Mouse (Mus musculus) monocyte, adult 5-6 weeks (primary cell): ENCODE data around the gene Aff4. TPM values are rescaled to one million over a fixed set of nuclear protein-coding genes. Genes with fewer than 3 reads are reported as not detected.
A peak's percentile ranks its signal among the peaks of the same experiment; 100 is the strongest.
"Not testable (repeated sequence)": the region's sequence is repeated elsewhere in the genome, so short reads cannot be mapped to it uniquely, and the experiment has no call there.

Experiments
- ATAC-seq: fragments of 153-309, 156-312 bp; replicated peaks from 2 replicates; pipeline ENCODE4 v1.8.0; 2017; ENCODE audit warnings: mild to moderate bottlenecking; ENCODE audit not compliant: low TSS enrichment, insufficient number of reproducible peaks, severe bottlenecking, poor library complexity, low FRiP score
- total RNA-seq: library from RNA; stranded (forward); fragments of 200-1000, 200-491, 200-594 nt; gene quantifications from 3 replicates; pipeline ENCODE4 v1.2.3, GENCODE M21; 2017

The Aff4 gene
- total RNA-seq: 73.5 to 126 TPM (median 78.0 TPM) in 3 replicates

DNA sequence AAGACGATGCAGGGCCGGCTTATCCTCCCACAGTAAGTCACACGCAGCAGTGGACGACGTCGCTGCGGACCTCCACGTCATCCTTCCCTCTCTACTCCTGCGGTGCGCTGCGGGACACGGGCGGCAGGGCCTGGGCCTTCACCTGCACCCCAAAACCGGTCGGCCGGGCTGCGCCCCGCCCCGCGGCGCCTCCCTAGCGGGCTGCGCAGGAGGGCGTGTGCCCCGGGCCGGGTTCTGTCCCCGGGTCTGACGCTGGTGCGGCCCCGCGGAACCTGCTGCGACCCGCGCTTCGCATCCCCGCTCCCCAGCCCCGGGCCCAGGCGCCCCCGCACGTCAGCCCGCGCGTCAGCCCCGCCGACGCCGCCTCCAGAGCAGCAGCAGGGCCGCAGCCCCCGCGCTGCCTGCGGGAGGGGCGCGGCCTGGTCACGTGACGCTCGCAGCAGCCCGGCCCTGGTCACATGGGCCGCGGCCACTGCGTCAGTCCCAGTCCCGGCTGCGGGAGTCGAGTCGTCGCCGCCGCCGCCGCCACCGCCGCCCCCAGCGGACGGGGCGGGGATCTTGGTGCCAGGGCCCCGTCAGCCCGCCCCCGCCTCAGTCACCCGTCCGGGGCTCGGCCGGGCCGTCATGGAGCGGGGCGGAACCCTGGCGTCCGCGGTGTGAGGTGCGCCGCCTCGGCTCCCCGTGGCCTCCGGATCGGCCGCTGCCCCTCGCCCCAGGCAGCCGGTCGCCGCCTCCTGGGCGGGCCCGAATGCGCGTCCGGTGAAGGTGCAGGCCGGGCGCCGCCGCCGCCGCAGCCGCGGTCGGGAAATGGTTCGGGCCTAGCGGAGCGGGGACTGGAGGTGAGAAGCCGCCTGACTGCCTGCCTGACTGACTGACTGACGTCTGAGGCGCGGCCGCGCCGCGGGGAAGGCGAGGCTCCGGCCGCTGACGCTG, at the start of gene Aff4:
TSS of gene Aff4 (plus strand) at position 543 of the 933 bp plus-strand sequence.
- peak; percentile 69 for ATAC-seq

DNA sequence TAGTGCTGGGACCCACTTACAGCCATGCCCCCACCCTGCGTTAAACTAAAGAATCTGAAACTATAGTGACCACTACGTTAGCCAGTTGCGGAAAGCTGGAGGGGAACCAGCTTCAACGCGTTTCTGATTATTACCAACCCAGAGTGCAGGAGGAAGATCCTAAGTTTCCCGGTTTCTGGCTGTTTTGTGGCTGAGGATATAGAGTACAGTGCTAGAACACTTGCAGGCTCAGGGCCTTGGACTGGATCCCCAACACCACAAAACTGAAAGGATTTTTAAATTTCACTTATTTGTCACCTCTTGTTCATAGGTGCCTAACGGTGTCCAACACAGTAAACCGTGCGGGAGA, 49.5 kb upstream of the Aff4 start:
- ATAC-seq: no peak

DNA sequence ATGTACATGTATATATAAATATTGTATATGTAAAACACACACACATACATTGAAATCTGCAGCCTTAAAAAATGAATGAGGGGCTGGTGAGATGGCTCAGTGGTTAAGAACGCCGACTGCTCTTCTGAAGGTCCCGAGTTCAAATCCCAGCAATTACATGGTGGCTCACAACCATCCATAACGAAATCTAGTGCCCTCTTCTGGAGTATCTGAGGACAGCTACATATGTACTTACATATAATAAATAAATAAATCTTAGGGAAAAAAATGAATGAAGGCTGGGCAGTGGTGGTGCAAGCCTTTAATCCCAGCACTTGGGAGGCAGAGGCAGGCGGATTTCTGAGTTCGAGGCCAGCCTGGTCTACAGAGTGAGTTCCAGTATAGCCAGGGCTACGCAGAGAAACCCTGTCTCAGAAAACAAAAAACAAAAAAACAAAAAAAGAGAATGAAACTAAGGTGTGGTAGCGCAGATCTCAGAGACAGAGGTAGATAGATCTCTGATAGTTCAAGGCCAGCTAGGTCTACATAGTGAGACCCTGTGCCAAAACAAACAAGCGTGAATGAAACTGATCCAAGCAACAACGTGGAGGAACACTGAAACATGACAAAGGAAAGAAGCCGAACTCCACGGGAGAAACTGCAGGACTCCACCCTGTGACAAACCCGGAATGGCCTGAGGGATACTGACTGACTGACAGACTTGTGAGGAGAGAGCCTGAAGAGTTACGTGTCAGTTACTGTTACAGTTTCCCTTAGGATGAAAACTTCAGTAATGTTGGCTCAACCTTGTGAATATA, 46.4 kb upstream of the Aff4 start:
- no peak for ATAC-seq

DNA sequence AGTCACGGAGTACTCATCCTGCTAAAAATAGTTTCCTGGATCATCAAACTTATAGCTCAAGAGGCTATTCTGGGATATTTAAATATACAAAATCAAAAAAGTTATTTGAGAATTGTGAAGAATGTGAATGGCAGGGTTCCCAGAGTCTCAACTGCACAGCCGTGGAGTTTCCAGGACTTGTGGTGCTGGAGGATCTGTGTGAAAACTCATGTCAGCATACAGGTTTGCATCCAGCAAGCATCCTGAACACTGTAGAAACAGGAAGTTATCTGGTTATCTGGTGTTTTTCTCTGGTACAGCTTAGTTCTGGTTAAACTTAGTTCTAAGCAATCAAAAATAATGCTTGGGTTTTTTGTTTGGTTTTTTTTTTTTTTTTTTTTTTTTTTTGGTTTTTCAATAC, 43.7 kb upstream of the Aff4 start:
- ATAC-seq: no peak

DNA sequence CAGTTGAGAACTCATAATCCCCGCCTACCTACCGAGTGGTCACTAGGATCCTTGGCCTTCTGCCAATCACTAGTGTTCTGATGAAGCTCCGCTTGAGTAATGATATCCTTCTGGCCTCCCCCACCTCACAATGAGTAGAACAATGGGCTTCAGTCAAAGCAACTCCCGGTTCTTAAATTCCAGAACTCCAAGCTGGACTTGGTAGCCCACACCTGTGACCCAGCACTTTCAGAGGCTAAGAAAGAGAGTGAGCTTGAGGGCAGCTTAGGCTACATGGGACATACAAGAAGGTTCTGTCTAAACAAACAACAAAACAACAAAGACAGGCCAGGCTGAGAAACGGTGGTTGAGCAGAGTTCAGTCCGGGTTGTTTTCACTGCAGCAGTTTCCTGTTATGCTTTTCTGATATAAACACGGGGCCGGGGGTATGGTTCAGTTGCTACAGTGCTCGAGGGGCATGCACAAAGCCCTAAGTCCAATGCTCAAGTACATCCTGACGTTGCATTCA, 43.0 kb upstream of the Aff4 start:
- ATAC-seq: no peak

DNA sequence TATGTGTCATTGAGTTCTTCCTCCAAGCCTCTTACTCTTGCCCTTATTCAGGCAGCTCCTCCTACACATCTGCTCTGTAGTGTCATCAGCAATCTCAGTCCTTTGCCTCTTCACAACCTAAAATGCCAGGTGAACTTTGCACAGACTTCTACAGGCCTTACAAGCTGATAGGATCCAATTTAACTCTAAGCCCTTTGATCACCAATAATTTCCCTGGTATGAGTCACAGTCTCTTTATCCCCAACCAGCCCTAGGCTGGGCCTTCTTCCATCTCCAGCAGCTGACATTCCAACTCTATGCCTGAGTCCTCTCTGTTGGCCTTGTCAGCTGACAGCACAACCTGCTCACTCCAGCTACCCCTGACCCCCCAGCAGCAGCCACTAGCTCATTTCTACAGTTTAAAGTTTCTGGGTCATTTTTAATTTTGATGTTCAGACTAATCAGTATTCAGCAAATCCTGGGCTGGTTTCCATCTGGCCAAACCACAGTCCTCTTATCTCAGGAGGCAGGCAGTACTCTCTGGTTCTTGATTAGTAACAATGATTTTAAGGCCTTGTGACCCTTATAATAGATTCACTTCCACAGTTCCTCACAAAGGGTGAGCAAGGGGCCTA, 42.3 kb upstream of the Aff4 start:
- ATAC-seq: no peak

DNA sequence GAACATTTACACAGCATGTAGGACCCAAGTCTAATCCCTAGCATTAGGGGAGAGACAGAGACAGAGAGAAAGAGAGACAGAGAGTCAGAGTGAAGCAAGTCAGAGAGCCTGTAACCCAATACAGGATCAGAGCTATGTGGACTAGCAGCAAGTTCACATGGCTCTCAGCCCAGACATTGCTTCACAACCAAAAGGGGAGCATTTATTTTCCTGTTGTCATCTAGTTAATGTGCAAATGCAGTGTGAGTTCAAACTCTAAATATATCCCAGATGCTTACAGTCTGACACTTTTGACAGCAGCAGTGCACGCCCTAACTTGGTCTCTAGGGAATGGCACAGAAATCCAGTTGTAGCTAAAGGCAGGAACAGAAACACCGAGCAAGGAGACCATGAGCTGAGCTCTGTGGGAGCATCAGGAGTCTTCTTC, 41.7 kb upstream of the Aff4 start:
- no peak for ATAC-seq

DNA sequence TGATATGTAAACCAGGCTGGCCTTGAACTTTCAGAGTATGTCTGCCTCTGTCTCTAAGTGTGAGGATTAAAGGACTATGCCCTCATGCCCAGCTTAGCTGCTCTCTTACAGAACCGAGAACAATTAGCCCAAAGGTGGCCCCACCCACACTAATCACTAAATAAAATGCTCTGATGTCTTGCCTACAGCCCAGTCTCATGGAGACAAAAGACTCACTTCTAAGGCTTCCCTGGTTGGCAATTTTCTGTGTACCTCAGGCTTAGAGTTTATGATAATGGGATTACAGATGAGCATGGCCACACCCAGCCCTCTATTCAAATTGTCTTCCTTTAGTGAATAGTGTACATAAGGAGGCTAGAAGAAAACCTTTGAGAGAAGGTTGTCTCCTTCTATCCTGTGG, 39.2 kb upstream of the Aff4 start:
- ATAC-seq: no peak

DNA sequence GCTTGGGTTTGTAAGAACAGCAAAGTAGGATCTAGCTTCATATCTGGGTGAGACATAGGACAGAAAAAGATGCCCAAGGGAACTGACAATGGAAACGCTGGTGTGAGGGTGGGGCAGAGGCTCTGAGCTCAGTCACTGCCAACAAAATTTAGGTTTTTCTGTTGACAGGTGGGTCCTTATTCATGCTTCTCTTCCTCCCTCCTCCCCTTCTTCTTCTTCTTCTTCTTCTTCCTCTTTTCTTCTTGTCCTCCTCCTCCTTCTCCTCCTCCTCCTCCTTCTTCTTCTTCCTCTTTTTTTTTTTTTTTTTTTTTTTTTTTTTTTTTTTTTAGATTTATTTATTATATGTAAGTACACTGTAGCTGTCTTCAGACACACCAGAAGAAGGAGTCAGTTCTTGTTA, 37.8 kb upstream of the Aff4 start:
- not testable (repeated sequence) for ATAC-seq

DNA sequence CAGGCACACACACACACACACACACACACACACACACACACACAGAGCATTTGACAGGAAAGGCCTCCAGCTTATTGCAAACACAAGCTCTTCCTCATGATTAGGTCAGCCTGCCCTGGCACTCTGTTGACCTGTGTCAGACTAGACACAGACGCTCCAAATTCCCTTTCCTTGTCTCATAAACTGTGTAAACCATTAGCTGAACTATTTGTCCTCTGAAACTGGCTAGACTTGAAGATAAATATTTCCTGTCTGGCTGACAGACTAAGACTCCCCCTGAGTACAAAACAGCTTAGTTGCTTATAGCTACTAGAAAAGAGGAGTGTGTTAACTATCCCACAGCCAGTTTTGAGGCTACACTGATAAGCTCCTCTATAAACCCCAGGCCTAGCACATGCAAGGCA, 35.9 kb upstream of the Aff4 start:
- no peak for ATAC-seq

DNA sequence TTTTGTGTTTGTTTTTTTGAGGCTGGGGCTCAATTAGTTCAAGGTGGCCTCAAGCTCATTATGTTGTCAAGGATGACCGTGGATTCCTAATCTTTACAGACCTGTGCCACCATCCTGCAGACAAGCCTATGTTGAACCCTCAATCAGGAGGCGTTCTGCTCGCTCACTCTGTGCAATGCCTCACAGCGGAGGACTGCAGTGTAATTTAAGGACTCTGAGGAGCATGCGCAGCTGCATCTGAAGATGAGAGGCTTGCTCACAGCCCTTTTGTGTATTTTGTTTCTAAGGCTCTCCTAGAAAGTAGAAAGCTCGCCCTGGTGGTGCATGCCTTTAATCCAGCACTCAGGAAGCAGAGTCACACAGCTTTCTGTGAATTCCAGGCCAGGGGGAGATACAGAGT, 33.6 kb upstream of the Aff4 start:
- ATAC-seq: no peak

DNA sequence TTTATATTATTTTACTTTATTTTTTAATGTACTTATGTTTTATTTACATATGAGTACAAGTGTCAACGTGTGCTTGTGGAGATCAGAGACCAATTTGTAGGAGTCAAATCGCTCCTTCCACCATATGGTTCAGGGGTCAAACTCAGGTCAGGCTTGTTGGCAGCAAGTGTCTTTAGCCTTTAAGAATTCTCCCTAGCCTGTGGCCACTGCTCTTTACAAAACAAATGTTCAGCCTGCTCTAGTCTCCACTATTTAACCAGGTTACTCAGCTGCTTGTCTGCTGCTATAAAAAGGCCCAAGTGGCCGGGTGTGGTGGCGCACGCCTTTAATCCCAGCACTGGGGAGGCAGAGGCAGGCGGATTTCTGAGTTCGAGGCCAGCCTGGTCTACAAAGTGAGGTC, 32.6 kb upstream of the Aff4 start:
- no peak for ATAC-seq

DNA sequence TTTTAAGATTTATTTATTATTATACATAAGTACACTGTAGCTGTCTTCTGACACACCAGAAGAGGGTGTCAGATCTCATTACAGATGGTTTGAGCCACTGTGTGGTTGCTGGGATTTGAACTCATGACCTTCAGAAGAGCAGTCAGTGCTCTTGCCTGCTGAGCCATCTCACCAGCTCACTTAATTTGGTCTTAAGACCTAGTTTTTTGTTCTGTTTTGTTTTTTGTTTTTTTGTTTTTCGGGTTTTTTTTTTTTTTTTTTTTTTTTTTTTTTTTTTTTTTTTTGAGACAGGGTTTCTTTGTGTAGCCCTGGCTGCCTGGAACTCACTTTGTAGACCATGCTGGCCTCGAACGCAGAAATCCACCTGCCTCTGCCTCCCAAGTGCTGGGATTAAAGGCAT, 32.1 kb upstream of the Aff4 start:
- ATAC-seq: not testable (repeated sequence)

DNA sequence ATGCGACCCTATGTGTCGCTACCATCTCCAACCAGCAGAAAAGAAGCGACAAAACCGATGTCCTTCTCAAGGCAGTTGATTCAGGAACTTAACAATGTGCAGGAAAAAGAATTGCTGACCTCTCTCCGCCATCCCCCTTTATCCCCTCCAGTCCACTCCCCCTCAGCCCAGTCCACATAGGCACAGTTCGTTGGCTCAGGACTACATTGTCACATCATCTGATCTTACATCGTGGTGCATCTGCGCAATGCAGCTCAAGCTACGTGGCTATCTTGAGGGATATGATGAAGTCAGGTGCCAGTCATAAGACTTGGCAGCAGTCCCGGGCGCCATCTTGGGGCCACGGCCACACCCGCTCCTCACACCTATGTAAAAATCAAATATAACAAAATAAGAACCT, 30.8 kb upstream of the Aff4 start:
- ATAC-seq: not testable (repeated sequence)

DNA sequence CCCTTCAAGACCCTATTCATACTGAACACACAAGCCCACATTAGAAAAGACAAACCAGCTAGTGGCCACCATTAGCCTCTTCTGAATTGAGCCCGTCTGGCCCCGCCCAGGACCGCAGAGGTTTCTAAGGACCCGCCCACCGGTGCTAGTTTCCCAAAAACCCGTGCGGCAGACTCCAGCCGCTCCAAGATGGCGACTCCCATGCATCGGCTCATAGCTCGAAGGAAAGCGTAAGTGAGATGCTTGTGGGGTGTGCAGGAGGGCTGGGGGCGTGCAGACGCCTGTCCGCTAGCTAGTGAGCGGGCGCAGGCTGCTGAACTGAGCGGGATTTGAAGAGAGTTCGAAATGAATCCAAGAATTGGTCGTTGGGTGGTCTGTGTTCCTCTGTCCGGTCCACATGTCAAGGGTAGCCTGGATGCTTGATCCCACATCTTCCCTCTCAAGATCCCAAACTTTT, 26.1 kb upstream of the Aff4 start, which contains the start of gene Zcchc10:
TSS of gene Zcchc10 (plus strand) at position 168 of the 457 bp plus-strand sequence.
- ATAC-seq: peak; percentile 100

DNA sequence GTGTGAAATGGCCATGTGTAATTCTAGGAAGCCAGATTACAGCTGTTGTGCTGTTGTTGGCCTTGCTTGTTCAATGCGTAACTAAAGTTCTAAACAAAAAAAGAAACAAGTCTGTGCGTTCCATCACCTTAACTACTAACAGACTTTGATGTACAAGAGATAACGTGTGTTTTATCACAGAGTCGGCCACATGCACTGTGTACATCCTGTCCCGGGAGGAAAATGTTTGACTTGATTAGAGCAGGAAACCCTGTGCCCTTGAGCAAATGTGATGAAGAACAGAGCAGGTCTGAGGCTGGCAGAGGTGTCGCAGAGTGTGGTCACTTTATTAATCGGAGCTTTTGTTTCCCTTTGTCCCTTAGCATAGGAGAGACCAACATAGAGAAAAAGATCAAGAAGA, 20.3 kb upstream of the Aff4 start:
- no peak for ATAC-seq

DNA sequence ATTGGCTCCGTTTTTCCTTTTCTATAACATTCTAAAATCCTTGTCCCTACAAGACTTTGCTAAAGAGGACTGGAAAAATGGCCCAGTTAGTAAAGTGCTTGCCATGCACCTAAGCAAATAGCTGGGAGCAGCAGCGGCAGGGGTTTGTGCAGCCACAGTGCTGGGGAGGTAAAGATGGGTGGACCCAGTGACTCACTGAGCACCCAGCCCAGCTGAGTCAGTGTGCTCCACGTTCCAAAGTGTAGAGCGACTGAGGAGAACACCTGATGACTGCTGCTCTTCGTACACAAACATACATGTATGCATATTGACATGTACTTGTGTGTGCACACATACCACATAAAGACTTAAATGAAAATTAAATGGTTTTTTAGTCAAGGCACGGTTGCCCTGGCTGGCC, 19.5 kb upstream of the Aff4 start:
- no peak for ATAC-seq

DNA sequence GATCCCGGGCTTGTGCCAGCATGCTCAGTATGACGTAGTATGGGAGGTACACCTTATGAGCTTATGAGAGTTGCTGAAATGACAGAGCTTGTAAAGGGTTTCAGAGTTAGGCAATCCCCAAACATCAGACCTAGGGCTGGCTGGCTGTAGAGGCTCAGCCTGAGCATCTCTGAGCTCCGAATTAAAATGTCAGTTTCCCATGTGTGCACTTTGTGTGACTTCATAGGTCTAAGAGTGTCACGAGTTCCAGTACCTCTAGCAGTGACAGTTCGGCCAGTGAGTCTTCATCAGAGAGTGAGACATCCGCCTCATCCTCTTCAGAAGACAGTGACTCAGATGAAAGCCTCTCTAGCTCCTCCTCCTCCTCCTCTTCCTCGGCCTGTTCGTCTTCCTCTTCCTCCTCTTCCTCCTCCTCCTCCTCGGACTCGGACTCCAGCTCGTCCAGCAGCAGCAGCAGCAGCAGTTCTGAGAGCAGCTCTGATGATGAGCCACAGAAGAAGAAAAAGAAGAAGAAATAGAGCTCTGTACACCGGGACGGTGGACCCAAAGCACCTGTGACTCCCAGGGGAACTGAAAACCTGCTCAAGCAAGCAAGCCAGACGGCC, 18.5 kb upstream of the Aff4 start:
- no peak for ATAC-seq
